Comparison of ENCODE assay signal across 8 mouse cellular contexts in the genomic region with DNA sequence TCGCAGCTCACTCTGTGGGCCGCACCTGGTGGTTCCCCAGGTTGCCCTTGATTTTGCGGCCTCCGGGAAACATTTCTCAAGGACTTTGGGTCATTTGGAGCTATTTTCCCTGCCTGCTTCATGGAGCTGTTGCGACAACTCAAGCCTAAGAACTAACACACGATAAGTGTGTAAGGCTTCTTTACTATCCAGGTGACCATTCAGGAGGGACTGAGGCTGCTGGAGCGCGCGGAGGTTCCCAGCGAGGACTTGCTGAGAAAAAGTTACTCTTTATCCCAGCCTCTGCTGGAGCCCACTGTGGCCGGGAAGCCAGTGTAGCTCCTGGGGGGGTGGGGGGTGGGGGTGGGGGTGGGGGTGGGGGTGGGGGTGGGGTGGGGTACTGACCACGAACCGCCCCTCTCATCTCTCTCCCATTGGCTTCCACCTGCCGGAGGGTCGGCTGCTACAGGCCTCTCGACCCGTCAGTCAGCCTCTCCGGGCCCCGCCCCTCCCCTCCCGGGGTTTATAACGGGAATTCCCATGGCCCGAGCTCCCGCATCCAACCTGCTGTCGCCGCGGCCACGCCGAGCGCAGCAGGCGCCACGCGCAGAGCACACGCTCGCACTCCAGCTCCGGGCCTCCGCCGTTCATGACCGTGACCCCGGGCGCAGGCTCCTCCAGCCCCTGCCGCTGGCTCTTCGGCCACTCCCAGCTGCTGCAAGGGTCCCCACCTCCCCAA. TPM values are rescaled to one million over a fixed set of nuclear protein-coding genes. Genes with fewer than 3 reads are reported as not detected.
DNase-seq lines count a peak whose midpoint lies in the region; ATAC-seq lines count a peak whose summit lies in the region.

A gene (plus strand): TSS at position 532 of the 718 bp plus-strand sequence.

- 5% methylated on average over 33 of the region's 42 CpGs for WGBS in forebrain, embryonic 15.5 days

- peak within 1 kb of the TSS; percentile 56 for H3K4me3 ChIP-seq in forebrain, embryonic 15.5 days

- intact Hi-C loops in heart, postnatal 25 days (cut with DNase I): no loop called here

- no peaks in the 10 kb centered on the region for H3K9me3 ChIP-seq in forebrain, embryonic 15.5 days

- DNase-seq in Muller cell, postnatal 12 days (ENCODE audit: inconsistent ontology term): peak; percentile 74
- peak; percentile 54 for DNase-seq in cerebellum, adult 11 months
- DNase-seq in heart, postnatal 25 days (ENCODE audit: low spot score): peak; percentile 28
- DNase-seq in layer of hippocampus, postnatal 10 days (ENCODE audit: low spot score in 2 of 2): peak; percentile 70 to 82
- DNase-seq in lung, postnatal 10 days: peak; percentile 30
- DNase-seq in right cerebral cortex, postnatal 4 days: peak; percentile 84

- H3K36me3 ChIP-seq in forebrain, embryonic 15.5 days: no peaks in the 10 kb centered on the region

- no peak within 1 kb of the TSS for H3K27ac ChIP-seq in forebrain, embryonic 15.5 days (replicated peaks)

- peaks cover 21% of the 10 kb centered on the region for H3K4me1 ChIP-seq in forebrain, embryonic 15.5 days

- ATAC-seq in forebrain, embryonic 15.5 days (replicated peaks): peak; percentile 97
- ATAC-seq in activated CD4-positive, CD25-positive, alpha-beta regulatory T cell, adult 4 months: no peak

- H3K27me3 ChIP-seq in forebrain, embryonic 15.5 days: no peaks in the 10 kb centered on the region; the same call in 1 of the 2 replicates

- H3K9ac ChIP-seq in forebrain, embryonic 15.5 days (replicated peaks): peak within 1 kb of the TSS; percentile 56

- peak within 1 kb of the TSS; percentile 82 for H3K4me2 ChIP-seq in forebrain, embryonic 15.5 days (replicated peaks)

RNA-seq across cellular contexts. Expression of the gene that starts here (rescaled TPM):
- polyA plus RNA-seq in forebrain, embryonic 15.5 days (2015; fragmentation: Nextera tagmentation; extraction: Ambion mirVana): 10.3 and 12.1 TPM in 2 replicates
- 1 to 10 TPM; 5.3 to 6.8 TPM for total RNA-seq in heart, postnatal 25 days (2021)
- 10 to 100 TPM; 12.1 to 13.9 TPM for total RNA-seq in layer of hippocampus, postnatal 10 days (2021)
- under 1 TPM in 1 of 2 experiments, not detected in 1; 0.53 TPM for polyA plus RNA-seq in activated CD4-positive, CD25-positive, alpha-beta regulatory T cell, adult 4 months (2017; shearing (Covaris generic))

Comparison
In these comparisons a context has a peak if more than half of its experiments do, and no peak if none do; other contexts are left out.
1. DNase-seq: peak in every context shown above with its lines; median percentile 84 in right cerebral cortex, postnatal 4 days; 76 in layer of hippocampus, postnatal 10 days; 74 in Muller cell, postnatal 12 days; 54 in cerebellum, adult 11 months; 30 in lung, postnatal 10 days; 28 in heart, postnatal 25 days.